Mouse (Mus musculus): ENCODE measurements around the gene D5Ertd579e.

DNA sequence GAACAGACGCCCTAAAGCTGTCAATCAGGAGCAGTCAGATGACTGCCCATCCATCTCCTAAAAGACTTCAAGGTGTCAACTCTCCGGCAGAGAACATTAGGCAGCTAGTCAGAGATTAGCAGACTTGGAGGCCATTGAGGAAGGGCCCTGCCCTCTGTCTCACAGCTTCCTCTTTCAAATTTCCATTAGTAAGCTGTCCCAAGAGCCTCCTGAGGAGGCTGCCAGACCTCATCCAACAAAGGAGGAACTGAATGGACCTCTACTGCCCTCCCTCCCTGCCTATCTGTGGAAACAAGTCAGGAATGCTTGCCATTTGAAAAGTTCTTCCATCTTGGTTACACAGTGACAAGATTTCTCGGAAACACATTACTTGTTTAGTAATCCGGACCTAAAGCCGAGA is 16.0 kb upstream of the D5Ertd579e start:
- no peak for TF ChIP-seq CTCF (IDR thresholded peaks at IDR 0.05; ENCODE audit: insufficient read depth, low read depth, low read length)
- no peak for TF ChIP-seq POLR2A (IDR thresholded peaks at IDR 0.05; ENCODE audit: insufficient read depth, low read depth, low read length)
